ENCODE assay signal across 30 mouse cellular contexts in genomic region chr7:46998942-46999341, GRCm38 (mm10). TPM values are rescaled to one million over a fixed set of nuclear protein-coding genes. Genes with fewer than 3 reads are reported as not detected.
DNase-seq lines count a peak whose midpoint lies in the region; ATAC-seq and TF ChIP-seq lines count a peak whose summit lies in the region.
"Had no signal": no experiment of that assay in that cellular context is flagged by ENCODE, and none has a peak within 500 bp of the region (broad histone marks: within the 10 kb centered on the region; RNA-seq: fewer than 3 reads in every experiment).

No protein-coding gene starts in this region.

- H3K27me3 ChIP-seq in MEL (ENCODE audit: control insufficient read depth in 1 of 2, insufficient read depth in 2 of 2, low read length in 2 of 2) = no peaks in the 10 kb centered on the region
- H3K27me3 ChIP-seq in intestine, embryonic 14.5 days (replicated peaks; ENCODE audit: control insufficient read depth, insufficient read depth, low read length) = no peaks in the 10 kb centered on the region
- H3K27me3 ChIP-seq in liver, embryonic 16.5 days (ENCODE audit: control insufficient read depth, insufficient read depth, low read depth, low read length) = no peaks in the 10 kb centered on the region
- H3K27me3 ChIP-seq in kidney, embryonic 16.5 days (ENCODE audit: insufficient read depth, low read length) = no peaks in the 10 kb centered on the region
- H3K27me3 ChIP-seq in hindbrain, postnatal 0 days (ENCODE audit: insufficient read depth, low read length) = no peaks in the 10 kb centered on the region
- H3K27me3 ChIP-seq: forebrain, embryonic 12.5 days; hindbrain, embryonic 15.5 days; midbrain, embryonic 13.5 days; neural tube, embryonic 13.5 days had no signal

- DNase-seq in 416B (ENCODE audit: low read depth) (peak; percentile 42), MEL (ENCODE audit: low read depth, low spot score) (peak; percentile 78)
- DNase-seq in intestine, embryonic 14.5 days (ENCODE audit: low spot score) = peak; percentile 7
- no peak for DNase-seq in hindbrain, postnatal 0 days (ENCODE audit: low spot score)
- DNase-seq in layer of hippocampus, adult 9-10 months (ENCODE audit: low spot score) = no peak
- no peak for DNase-seq in adrenal gland, adult 8-10 months
- DNase-seq: adrenal gland, postnatal 25 days; cerebellum, adult 11-12 months; cerebellum, postnatal 36 days; heart, adult 18-20 months; heart, postnatal 36 days; kidney, adult 9 months; layer of hippocampus, adult 9-11 months; lung, adult 2 months; right cerebral cortex, postnatal 14 days had no signal

- 92% methylated on average over 2 of the region's 2 CpGs for WGBS in intestine, embryonic 14.5 days
- 68% methylated on average over 2 of the region's 2 CpGs for WGBS in liver, embryonic 16.5 days (ENCODE audit: insufficient replicate concordance)
- WGBS in kidney, embryonic 16.5 days = 89% methylated on average over 2 of the region's 2 CpGs
- 84% methylated on average over 2 of the region's 2 CpGs for WGBS in hindbrain, postnatal 0 days

- peaks cover 12 to 28% of the 10 kb centered on the region in 2 experiments for H3K4me1 ChIP-seq in MEL (ENCODE audit: control insufficient read depth in 1 of 2, insufficient read depth in 2 of 2, low read length in 2 of 2)
- H3K4me1 ChIP-seq in intestine, embryonic 14.5 days (replicated peaks; ENCODE audit: control insufficient read depth, insufficient read depth, low read length) = peaks cover 37% of the 10 kb centered on the region
- peaks cover 71% of the 10 kb centered on the region for H3K4me1 ChIP-seq in liver, embryonic 16.5 days (ENCODE audit: control insufficient read depth, low read depth, low read length)
- peaks cover 24% of the 10 kb centered on the region; the same call in 1 of the 2 replicates for H3K4me1 ChIP-seq in kidney, embryonic 16.5 days (ENCODE audit: insufficient read depth, low read length)
- peaks cover 4% of the 10 kb centered on the region; the same call in 1 of the 2 replicates for H3K4me1 ChIP-seq in hindbrain, postnatal 0 days (ENCODE audit: insufficient read depth, low read length)

- H3K4me3 ChIP-seq in MEL (ENCODE audit: control insufficient read depth in 1 of 2, insufficient read depth in 1 of 2, low read depth in 2 of 2, low read length in 2 of 2) = no peak overlapping the region
- H3K4me3 ChIP-seq in intestine, embryonic 14.5 days (ENCODE audit: low read depth, low read length) = no peak overlapping the region
- H3K4me3 ChIP-seq in liver, embryonic 16.5 days (ENCODE audit: low read depth, low read length) = no peak overlapping the region
- no peak overlapping the region for H3K4me3 ChIP-seq in kidney, embryonic 16.5 days (ENCODE audit: low read length)
- H3K4me3 ChIP-seq in hindbrain, postnatal 0 days (ENCODE audit: low read length) = no peak overlapping the region
- H3K4me3 ChIP-seq: forebrain, embryonic 12.5 days; hindbrain, embryonic 15.5 days; limb, embryonic 10.5 days; midbrain, embryonic 13.5 days; neural tube, embryonic 13.5 days had no signal

- no peak overlapping the region for H3K4me2 ChIP-seq in intestine, embryonic 14.5 days (ENCODE audit: low read length)
- H3K4me2 ChIP-seq in liver, embryonic 16.5 days (ENCODE audit: low read depth, low read length) = no peak overlapping the region
- H3K4me2 ChIP-seq in kidney, embryonic 16.5 days (replicated peaks; ENCODE audit: low read depth, low read length) = no peak overlapping the region
- no peak overlapping the region for H3K4me2 ChIP-seq in hindbrain, postnatal 0 days (ENCODE audit: low read depth, low read length)
- H3K4me2 ChIP-seq: forebrain, embryonic 12.5 days; hindbrain, embryonic 15.5 days; midbrain, embryonic 13.5 days; neural tube, embryonic 13.5 days had no signal

- no peak for TF ChIP-seq RAD21 in MEL (IDR thresholded peaks at IDR 0.05; ENCODE audit: low read depth, low read length)

- H3K9me3 ChIP-seq in MEL (replicated peaks; ENCODE audit: insufficient read depth, low read length) = no peaks in the 10 kb centered on the region
- no peaks in the 10 kb centered on the region for H3K9me3 ChIP-seq in intestine, embryonic 14.5 days (ENCODE audit: control insufficient read depth, low read length)
- H3K9me3 ChIP-seq in liver, embryonic 16.5 days (replicated peaks; ENCODE audit: control insufficient read depth, low read length) = no peaks in the 10 kb centered on the region
- no peaks in the 10 kb centered on the region for H3K9me3 ChIP-seq in kidney, embryonic 16.5 days (ENCODE audit: low read length)
- H3K9me3 ChIP-seq in hindbrain, postnatal 0 days (ENCODE audit: low read length) = no peaks in the 10 kb centered on the region
- H3K9me3 ChIP-seq: forebrain, embryonic 12.5 days; hindbrain, embryonic 15.5 days; limb, embryonic 10.5 days; midbrain, embryonic 13.5 days; neural tube, embryonic 13.5 days had no signal

- H3K79me2 ChIP-seq in MEL (ENCODE audit: control insufficient read depth, insufficient read depth, low read length, poor library complexity) = peaks cover 12% of the 10 kb centered on the region

- H3K36me3 ChIP-seq in MEL (ENCODE audit: control insufficient read depth in 1 of 2, insufficient read depth in 2 of 2, low read length in 2 of 2) = peaks cover 10 to 39% of the 10 kb centered on the region in 2 experiments
- peaks cover 54% of the 10 kb centered on the region for H3K36me3 ChIP-seq in intestine, embryonic 14.5 days (ENCODE audit: control insufficient read depth, insufficient read depth, low read length)
- peaks cover 29% of the 10 kb centered on the region for H3K36me3 ChIP-seq in liver, embryonic 16.5 days (ENCODE audit: control insufficient read depth, insufficient read depth)
- peaks cover 46% of the 10 kb centered on the region for H3K36me3 ChIP-seq in kidney, embryonic 16.5 days (ENCODE audit: insufficient read depth, low read length)
- peaks cover 22% of the 10 kb centered on the region; the same call in 1 of the 2 replicates for H3K36me3 ChIP-seq in hindbrain, postnatal 0 days (ENCODE audit: insufficient read depth, low read length)

- TF ChIP-seq POLR2A in MEL (IDR thresholded peaks at IDR 0.05; ENCODE audit: control insufficient read depth in 1 of 2, insufficient read depth in 1 of 2, low read depth in 1 of 2, low read length in 2 of 2, poor library complexity in 1 of 2) = no peak

- peak; percentile 41 to 85; a peak in 3 of 4 replicates for TF ChIP-seq EP300 in MEL (IDR thresholded peaks at IDR 0.05; ENCODE audit: low read depth in 1 of 2, low read length in 2 of 2)

- H3K27ac ChIP-seq in MEL (ENCODE audit: control insufficient read depth, low read depth, low read length) = peak overlapping the region; percentile 29
- H3K27ac ChIP-seq in intestine, embryonic 14.5 days (ENCODE audit: low read depth) = no peak overlapping the region
- 0 out of 2 replicates have a peak overlapping the region, but pooled peaks have one; percentile 12 for H3K27ac ChIP-seq in liver, embryonic 16.5 days (ENCODE audit: low read length)
- H3K27ac ChIP-seq in kidney, embryonic 16.5 days (ENCODE audit: low read length) = no peak overlapping the region
- H3K27ac ChIP-seq in hindbrain, postnatal 0 days = no peak overlapping the region
- H3K27ac ChIP-seq: forebrain, embryonic 12.5 days; hindbrain, embryonic 15.5 days; limb, embryonic 10.5 days; midbrain, embryonic 13.5 days; neural tube, embryonic 13.5 days had no signal

- H3K9ac ChIP-seq in MEL (ENCODE audit: control insufficient read depth, low read depth, low read length, poor library complexity, severe bottlenecking) = no peak overlapping the region
- no peak overlapping the region for H3K9ac ChIP-seq in intestine, embryonic 14.5 days (ENCODE audit: low read length)
- no peak overlapping the region for H3K9ac ChIP-seq in liver, embryonic 16.5 days (ENCODE audit: low read depth, low read length)
- H3K9ac ChIP-seq in kidney, embryonic 16.5 days (replicated peaks; ENCODE audit: low read length) = no peak overlapping the region
- H3K9ac ChIP-seq in hindbrain, postnatal 0 days (replicated peaks; ENCODE audit: low read length) = no peak overlapping the region
- H3K9ac ChIP-seq: forebrain, embryonic 12.5 days; hindbrain, embryonic 15.5 days; midbrain, embryonic 13.5 days; neural tube, embryonic 13.5 days had no signal

- no peak for ATAC-seq in intestine, embryonic 14.5 days (replicated peaks; ENCODE audit: low FRiP score, low TSS enrichment, low read depth)
- no peak for ATAC-seq in liver, embryonic 16.5 days (ENCODE audit: low read depth)
- no peak for ATAC-seq in kidney, embryonic 16.5 days (ENCODE audit: low FRiP score, low TSS enrichment)
- no peak for ATAC-seq in hindbrain, postnatal 0 days
- ATAC-seq: midbrain, embryonic 13.5 days had no signal

- TF ChIP-seq CTCF in MEL (IDR thresholded peaks at IDR 0.05 in 2 of 3, conservative IDR thresholded peaks at IDR 0.05 in 1 of 3; ENCODE audit: control insufficient read depth in 1 of 3, insufficient read depth in 1 of 3, low read depth in 2 of 3, low read length in 3 of 3, poor library complexity in 1 of 3, severe bottlenecking in 1 of 3) = no peak
- TF ChIP-seq CTCF in hindbrain, postnatal 0 days (IDR thresholded peaks at IDR 0.05; ENCODE audit: low read depth) = no peak

RNA-seq across cellular contexts. Expression of gene Spty2d1, which starts 9.3 kb away (rescaled TPM):
- total RNA-seq in MEL (2012; rRNA removed) = 14.9 and 15.1 TPM in 2 replicates
- polyA plus RNA-seq in MEL (2012; ENCODE audit: insufficient read depth in 1 of 2, insufficient read length in 2 of 2, low read depth in 1 of 2, low replicate concordance in 2 of 2, missing spikeins in 1 of 2) = 10 to 100 TPM; 14.4 to 36.9 TPM
- 17.6 and 18.0 TPM in 2 replicates for polyA plus RNA-seq in intestine, embryonic 14.5 days (2014; fragmentation: Nextera tagmentation; extraction: Ambion mirVana)
- polyA plus RNA-seq in liver, embryonic 16.5 days (2015; fragmentation: Nextera tagmentation; extraction: Ambion mirVana) = 12.1 and 12.6 TPM in 2 replicates
- 20.9 and 21.1 TPM in 2 replicates for polyA plus RNA-seq in kidney, embryonic 16.5 days (2015; fragmentation: Nextera tagmentation; extraction: Ambion mirVana)
- 9.1 and 9.7 TPM in 2 replicates for total RNA-seq in hindbrain, postnatal 0 days (2014; rRNA removed)
- 5.1 and 5.8 TPM in 2 replicates for polyA plus RNA-seq in hindbrain, postnatal 0 days (2015; fragmentation: Nextera tagmentation; extraction: Ambion mirVana)
- total RNA-seq in adrenal gland, adult 8-10 months (2022) = 10 to 100 TPM; 17.3 to 19.7 (median 18.9) TPM

RNA-seq across cellular contexts. Expression of gene Gm9999, which starts 15.6 kb away (rescaled TPM):
- not detected in 2 replicates for total RNA-seq in MEL (2012; rRNA removed)
- not detected for polyA plus RNA-seq in MEL (2012; ENCODE audit: insufficient read depth in 1 of 2, insufficient read length in 2 of 2, low read depth in 1 of 2, low replicate concordance in 2 of 2, missing spikeins in 1 of 2)
- not detected in 2 replicates for polyA plus RNA-seq in intestine, embryonic 14.5 days (2014; fragmentation: Nextera tagmentation; extraction: Ambion mirVana)
- polyA plus RNA-seq in liver, embryonic 16.5 days (2015; fragmentation: Nextera tagmentation; extraction: Ambion mirVana) = not detected in 2 replicates
- polyA plus RNA-seq in kidney, embryonic 16.5 days (2015; fragmentation: Nextera tagmentation; extraction: Ambion mirVana) = not detected in 2 replicates
- total RNA-seq in hindbrain, postnatal 0 days (2014; rRNA removed) = not detected in 2 replicates
- polyA plus RNA-seq in hindbrain, postnatal 0 days (2015; fragmentation: Nextera tagmentation; extraction: Ambion mirVana) = not detected in 2 replicates
- total RNA-seq in adrenal gland, adult 8-10 months (2022) = not detected
- total RNA-seq: adrenal gland, postnatal 25 days; gastrocnemius, adult 8-10 months; heart, adult 18-20 months; heart, postnatal 36 days; left cerebral cortex, adult 8-10 months had no signal
- polyA plus RNA-seq: C2C12; embryonic facial prominence, embryonic 11.5 days; forebrain, embryonic 12.5 days; frontal cortex, adult 2 months; heart, embryonic 14.5 days; hindbrain, embryonic 15.5 days; limb, embryonic 10.5 days; lung, adult 2 months; midbrain, embryonic 13.5 days; neural tube, embryonic 13.5 days; stomach, embryonic 16.5 days; thymus, postnatal 0 days had no signal

RNA-seq across cellular contexts. Expression of gene Uevld, which starts 40.6 kb away (rescaled TPM):
- 1.9 and 2.8 TPM in 2 replicates for total RNA-seq in MEL (2012; rRNA removed)
- polyA plus RNA-seq in MEL (2012; ENCODE audit: insufficient read depth in 1 of 2, insufficient read length in 2 of 2, low read depth in 1 of 2, low replicate concordance in 2 of 2, missing spikeins in 1 of 2) = 1 to 10 TPM in 1 of 2 experiments, not detected in 1; 5.4 TPM
- 11.4 and 12.6 TPM in 2 replicates for polyA plus RNA-seq in intestine, embryonic 14.5 days (2014; fragmentation: Nextera tagmentation; extraction: Ambion mirVana)
- polyA plus RNA-seq in liver, embryonic 16.5 days (2015; fragmentation: Nextera tagmentation; extraction: Ambion mirVana) = 5.8 and 6.8 TPM in 2 replicates
- polyA plus RNA-seq in kidney, embryonic 16.5 days (2015; fragmentation: Nextera tagmentation; extraction: Ambion mirVana) = 11.0 and 12.8 TPM in 2 replicates
- 8.4 and 10.1 TPM in 2 replicates for total RNA-seq in hindbrain, postnatal 0 days (2014; rRNA removed)
- 5.0 and 5.4 TPM in 2 replicates for polyA plus RNA-seq in hindbrain, postnatal 0 days (2015; fragmentation: Nextera tagmentation; extraction: Ambion mirVana)
- total RNA-seq in adrenal gland, adult 8-10 months (2022) = 10 to 100 TPM; 17.6 to 23.9 (median 21.9) TPM

RNA-seq across cellular contexts. Expression of gene Tmem86a, which starts 51.5 kb away (rescaled TPM):
- total RNA-seq in MEL (2012; rRNA removed) = 0.23 and 0.27 TPM in 2 replicates
- polyA plus RNA-seq in MEL (2012; ENCODE audit: insufficient read depth in 1 of 2, insufficient read length in 2 of 2, low read depth in 1 of 2, low replicate concordance in 2 of 2, missing spikeins in 1 of 2) = under 1 TPM in 1 of 2 experiments, not detected in 1; 0.54 TPM
- 30.6 and 31.4 TPM in 2 replicates for polyA plus RNA-seq in intestine, embryonic 14.5 days (2014; fragmentation: Nextera tagmentation; extraction: Ambion mirVana)
- 25.3 and 25.6 TPM in 2 replicates for polyA plus RNA-seq in liver, embryonic 16.5 days (2015; fragmentation: Nextera tagmentation; extraction: Ambion mirVana)
- 34.8 and 35.8 TPM in 2 replicates for polyA plus RNA-seq in kidney, embryonic 16.5 days (2015; fragmentation: Nextera tagmentation; extraction: Ambion mirVana)
- 11.9 and 17.1 TPM in 2 replicates for total RNA-seq in hindbrain, postnatal 0 days (2014; rRNA removed)
- polyA plus RNA-seq in hindbrain, postnatal 0 days (2015; fragmentation: Nextera tagmentation; extraction: Ambion mirVana) = 29.5 and 32.3 TPM in 2 replicates
- 100 to 1,000 TPM in 1 of 4 experiments, 10 to 100 TPM in 3; 37.9 to 108 (median 75.8) TPM for total RNA-seq in adrenal gland, adult 8-10 months (2022)

Comparison
In these comparisons a context has a peak if more than half of its experiments do, and no peak if none do; other contexts are left out.
1. DNase-seq: peak in 416B (single experiment), MEL (single experiment) and intestine, embryonic 14.5 days (single experiment); none in hindbrain, postnatal 0 days (single experiment), layer of hippocampus, adult 9-10 months (single experiment) and adrenal gland, adult 8-10 months (single experiment).
2. H3K27ac ChIP-seq: peak in MEL (single experiment) and liver, embryonic 16.5 days (single experiment); none in intestine, embryonic 14.5 days (single experiment), kidney, embryonic 16.5 days (single experiment) and hindbrain, postnatal 0 days (single experiment).